Mouse (Mus musculus): ENCODE data around the gene Htr1d. TPM values are rescaled to one million over a fixed set of nuclear protein-coding genes. Genes with fewer than 3 reads are reported as not detected.

The Htr1d gene
- total RNA-seq, 2 experiments from 2014 or later: not detected

DNA sequence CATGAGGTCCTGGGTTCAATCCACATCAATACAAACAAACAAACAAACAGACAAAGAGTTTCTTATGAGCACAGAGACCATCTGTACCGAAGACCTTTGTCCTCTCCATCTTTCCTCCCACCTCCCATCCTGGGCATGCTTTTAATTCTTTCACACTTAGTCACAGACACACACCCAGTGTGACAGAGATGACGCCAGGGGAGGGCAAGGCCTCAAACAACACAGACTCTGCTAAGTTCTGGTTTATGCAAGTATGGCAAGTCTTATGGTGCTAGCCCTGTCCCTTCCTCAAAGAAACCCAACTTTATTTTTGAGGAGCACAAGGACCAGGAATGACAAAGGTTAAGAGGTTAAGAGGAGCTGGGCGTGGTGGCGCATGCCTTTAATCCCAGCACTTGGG, 26.9 kb downstream of the Htr1d start:
- intact Hi-C loops (cut with DNase I): loop anchor here (5.0 kb wide), 1 partner anchor 83 kb away; no protein-coding TSS in a partner anchor
- DNase-seq: no peak

DNA sequence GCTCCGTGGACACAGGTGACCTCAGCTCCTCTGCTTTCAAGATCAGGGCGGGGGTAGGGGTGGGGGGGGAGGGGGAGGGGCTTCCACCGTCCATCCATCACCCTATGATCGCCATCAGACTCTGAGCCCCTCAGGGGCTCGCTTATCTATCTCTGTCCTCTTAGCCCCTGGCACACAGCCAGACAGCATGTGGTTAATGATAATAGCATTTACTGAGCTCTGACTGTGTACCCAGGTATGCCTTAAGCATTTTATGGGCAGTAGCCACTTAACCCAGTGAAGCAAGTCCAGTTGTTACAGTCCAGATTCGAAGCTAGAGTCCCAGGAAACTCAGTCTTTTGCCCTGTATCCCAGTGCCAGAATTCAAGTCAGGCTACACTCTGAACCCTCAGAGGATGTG, 28.2 kb downstream of the Htr1d start:
- DNase-seq: no peak
- intact Hi-C loops (cut with DNase I): loop anchor here (5.0 kb wide), 1 partner anchor 84 kb away; no protein-coding TSS in a partner anchor

DNA sequence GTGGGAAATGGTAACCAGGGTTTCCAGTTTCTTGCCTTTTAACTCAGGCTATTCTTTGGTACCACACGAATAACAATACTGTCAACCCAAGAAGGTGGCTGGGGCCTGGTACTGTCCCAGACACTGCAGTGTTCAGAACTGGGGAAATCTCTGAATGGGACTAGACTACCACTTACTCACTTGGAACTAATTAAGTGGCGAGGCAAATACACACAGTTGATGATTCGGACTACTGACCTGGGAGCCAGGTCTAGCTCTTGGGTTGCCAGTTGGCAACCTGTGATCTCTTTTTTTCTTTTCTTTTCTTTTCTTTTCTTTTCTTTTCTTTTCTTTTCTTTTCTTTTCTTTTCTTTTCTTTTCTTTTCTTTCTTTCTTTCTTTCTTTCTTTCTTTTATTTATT, 29.0 kb downstream of the Htr1d start:
- DNase-seq: no peak
- intact Hi-C loops (cut with DNase I): loop anchor here (5.0 kb wide), 1 partner anchor 85 kb away; no protein-coding TSS in a partner anchor

GRCm38 (mm10) chr4:136452792-136453191, 29.5 kb downstream of the Htr1d start:
- intact Hi-C loops (cut with DNase I): loop anchor here (5.0 kb wide), 1 partner anchor 85 kb away; no protein-coding TSS in a partner anchor

GRCm38 (mm10) chr4:136454850-136455260, 31.5 kb downstream of the Htr1d start:
- DNase-seq: peak; percentile 81 to 92
- intact Hi-C loops (cut with DNase I): loop anchor here (1.0 to 5.0 kb wide), 4 partner anchors 71 to 166 kb away; partner anchors contain the start of gene Kdm1a

More at GRCm38 (mm10) chr4:136452792-136453191, 29.5 kb downstream of the Htr1d start:
- DNase-seq: no peak

DNA sequence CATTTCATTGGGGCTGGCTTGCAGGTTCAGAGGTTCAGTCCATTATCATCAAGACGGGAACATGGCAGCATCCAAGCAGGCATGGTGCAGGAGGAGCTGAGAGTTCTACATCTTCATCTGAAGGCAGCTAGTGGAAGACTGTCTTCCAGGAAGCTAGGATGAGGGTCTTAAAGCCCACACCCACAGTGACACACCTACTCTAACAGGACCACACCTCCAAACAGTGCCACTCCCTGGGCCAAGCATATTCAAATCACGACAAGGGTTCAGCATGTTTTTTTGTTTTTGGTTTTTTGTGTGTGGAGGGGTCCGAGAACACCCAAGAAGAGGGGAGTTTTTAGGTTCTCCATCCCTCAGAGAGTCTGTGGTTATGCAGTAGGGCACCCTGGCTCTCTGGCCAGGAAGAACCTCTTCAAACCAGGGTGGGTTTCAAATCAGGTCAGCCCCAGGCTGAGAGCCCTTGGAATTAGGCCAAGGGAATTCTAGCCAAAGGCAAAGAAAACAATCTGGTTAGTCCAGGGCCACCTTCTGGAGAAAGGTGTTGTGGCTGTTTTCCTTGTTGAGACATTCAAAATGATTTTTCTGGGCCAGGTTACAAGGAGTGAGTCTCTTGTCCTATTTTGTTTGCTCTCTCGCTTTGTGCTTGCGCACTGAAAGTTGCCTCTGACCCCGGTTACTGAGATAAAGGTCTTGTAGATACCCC, 33.3 kb downstream of the Htr1d start:
- intact Hi-C loops (cut with DNase I): loop anchor here (5.0 kb wide), 1 partner anchor 146 kb away; the partner anchor contains the start of gene Kdm1a
- no peak for DNase-seq

DNA sequence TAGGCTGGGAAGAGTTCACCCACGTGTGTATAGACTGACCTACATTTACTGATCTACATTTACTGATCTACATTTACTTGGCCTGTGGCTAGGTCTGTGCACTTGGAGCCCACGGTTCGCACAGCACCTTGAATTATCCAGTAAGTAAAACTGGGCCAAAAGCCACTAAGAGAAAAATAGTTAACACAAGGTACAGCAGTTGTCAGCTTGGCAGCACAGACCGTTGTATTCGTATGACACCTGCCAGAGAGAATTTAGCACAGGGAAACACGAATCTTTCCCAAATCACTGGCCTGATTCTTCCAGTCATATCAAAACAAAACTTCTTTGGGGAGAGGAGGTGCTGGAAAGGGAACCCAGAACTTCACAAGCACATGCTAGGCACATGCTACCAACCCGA, 35.0 kb downstream of the Htr1d start:
- intact Hi-C loops (cut with DNase I): loop anchor here (5.0 kb wide), 1 partner anchor 144 kb away; the partner anchor contains the start of gene Kdm1a
- DNase-seq: no peak

- no peak for DNase-seq
Observed at GRCm38 (mm10) chr4:136459210-136459609, 35.9 kb downstream of the Htr1d start.

GRCm38 (mm10) chr4:136461206-136461605, 37.9 kb downstream of the Htr1d start:
- intact Hi-C loops (cut with DNase I): no loop called here
- DNase-seq: no peak

More at GRCm38 (mm10) chr4:136459210-136459609, 35.9 kb downstream of the Htr1d start:
- intact Hi-C loops (cut with DNase I): loop anchor here (5.0 kb wide), 1 partner anchor 143 kb away; the partner anchor contains the start of gene Kdm1a

DNA sequence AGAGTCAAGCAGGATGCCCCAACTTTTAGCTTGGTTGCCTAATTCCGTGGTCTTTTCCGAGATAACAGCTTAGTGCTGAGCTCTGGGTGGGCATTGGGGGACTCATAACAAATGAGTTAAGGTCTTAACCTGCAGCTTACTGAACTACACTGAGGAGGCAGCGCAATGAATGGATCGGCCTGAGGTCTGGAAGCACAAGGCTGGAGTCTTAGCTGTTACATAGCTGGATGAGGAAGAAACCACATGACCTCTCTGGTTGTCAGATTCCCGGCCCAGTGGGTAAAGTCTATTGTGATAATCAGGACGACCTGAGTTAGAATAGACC, 38.4 kb downstream of the Htr1d start:
- intact Hi-C loops (cut with DNase I): no loop called here
- no peak for DNase-seq

- peak; percentile 88 for DNase-seq
- intact Hi-C loops (cut with DNase I): no loop called here
Observed at GRCm38 (mm10) chr4:136462086-136462838, 38.9 kb downstream of the Htr1d start, which contains the start of gene 6030445D17Rik. Gene 6030445D17Rik, plus strand, starts transcription at chr4:136462250.

DNA sequence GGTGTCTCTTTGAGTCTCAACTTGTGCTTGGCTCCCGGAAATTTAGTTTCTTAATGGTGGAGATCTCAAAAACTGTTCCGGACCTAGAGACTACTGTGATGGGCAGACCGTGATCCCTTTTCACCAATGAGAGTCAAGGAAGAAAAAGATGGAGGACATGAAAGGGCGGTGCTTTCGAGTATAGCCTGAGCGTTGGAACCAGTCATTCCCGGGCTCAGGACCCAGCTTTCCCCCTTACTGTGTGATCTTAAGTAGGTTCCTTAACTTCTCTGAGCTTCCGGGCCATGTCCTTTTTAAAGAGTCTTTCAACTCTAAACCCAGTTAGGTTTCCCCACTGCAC, 39.5 kb downstream of the Htr1d start:
- intact Hi-C loops (cut with DNase I): no loop called here
- DNase-seq: peak; percentile 24 to 34

DNA sequence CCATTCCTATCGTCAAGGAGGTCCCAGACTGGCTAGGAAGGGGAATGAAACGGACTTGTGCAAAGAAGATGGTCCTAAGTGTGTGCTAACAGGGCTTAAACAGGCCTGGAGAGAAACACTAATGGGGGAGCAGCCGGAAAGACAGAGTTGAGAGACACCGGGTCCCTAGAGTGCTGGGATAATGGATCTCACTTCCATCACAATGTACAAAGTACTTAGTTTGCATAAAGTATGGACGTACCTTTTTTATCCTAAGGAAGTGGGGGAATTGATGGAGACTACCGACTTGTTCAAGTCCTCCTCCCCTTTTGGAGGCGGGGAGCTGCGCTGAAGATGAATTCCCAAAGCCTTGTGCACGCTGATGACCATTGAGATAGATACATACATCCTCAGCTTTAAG, 40.1 kb downstream of the Htr1d start:
- intact Hi-C loops (cut with DNase I): no loop called here

GRCm38 (mm10) chr4:136466226-136466625, 42.9 kb downstream of the Htr1d start:
- DNase-seq: peak; percentile 34 to 54
- intact Hi-C loops (cut with DNase I): no loop called here

More for the DNA sequence above, 40.1 kb downstream of the Htr1d start:
- DNase-seq: no peak

DNA sequence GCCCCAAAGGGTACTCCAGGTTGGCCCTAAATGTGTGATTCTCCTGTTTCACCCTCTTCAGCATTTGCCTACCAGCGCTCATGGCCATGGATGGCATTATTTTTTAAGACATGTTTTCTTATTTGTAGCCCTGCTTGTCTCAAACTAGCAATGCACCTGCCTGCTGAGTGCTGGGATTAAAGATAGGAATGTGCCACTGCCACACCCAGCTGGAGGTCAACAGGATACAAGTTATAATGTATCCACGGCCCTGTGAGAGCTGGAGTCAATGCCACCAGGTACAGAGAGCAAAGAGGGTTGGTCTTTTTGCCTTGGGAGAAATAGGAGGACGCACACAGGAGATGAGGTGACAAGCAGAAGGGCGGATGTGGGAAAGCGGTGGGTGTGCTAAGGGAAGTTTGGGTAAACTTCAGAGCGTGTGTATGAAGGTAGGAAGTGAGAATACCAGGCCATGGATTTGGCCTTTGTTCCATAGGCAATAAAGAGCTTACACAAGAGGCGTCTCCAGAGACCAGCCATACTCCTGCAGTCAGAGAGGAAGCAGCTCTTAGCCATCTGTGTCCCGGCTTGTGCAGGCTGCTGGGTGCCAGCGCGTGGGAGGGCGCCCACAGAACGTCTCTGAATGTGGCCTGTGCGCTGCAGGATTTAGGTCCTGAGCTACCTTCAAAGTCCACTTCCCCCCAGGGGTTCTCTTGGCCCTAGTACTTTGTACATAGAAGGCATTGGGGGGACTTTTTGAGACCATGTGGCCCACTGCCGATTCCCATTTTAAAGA, 45.4 kb downstream of the Htr1d start:
- peak in 1 of 2 experiments; percentile 30 for DNase-seq
- intact Hi-C loops (cut with DNase I): no loop called here

DNA sequence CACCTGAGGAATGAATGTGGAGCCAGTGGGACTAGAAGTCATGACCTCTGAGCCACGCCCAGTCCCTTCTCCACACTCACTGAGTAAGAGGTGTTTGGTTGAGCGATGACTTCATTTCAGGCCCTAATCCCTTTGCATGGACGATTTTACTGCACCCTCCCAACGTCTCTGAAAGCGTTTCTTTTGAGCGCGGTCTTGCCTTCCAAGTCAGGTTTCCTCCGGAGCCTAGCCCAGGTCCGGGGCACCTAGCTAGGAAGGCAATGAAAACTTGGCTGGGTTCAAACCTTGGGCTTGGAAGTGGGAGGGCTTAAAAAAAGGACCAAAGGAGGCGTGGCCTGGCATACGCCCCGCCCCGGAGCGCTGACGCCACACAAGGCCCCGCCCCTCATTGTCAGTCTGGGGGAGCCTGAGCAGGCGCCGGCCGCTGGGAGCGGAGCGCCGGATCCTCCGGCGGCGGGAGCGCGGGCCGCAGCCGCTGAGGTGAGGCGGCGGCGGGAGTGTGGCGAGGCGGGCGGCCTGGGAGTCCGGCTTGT, 46.1 kb downstream of the Htr1d start, which contains the start of gene Luzp1:
Luzp1 (plus strand) TSS at position 391 of the 533 bp plus-strand sequence.
- intact Hi-C loops (cut with DNase I): no loop called here
- peak; percentile 96 for DNase-seq

- intact Hi-C loops (cut with DNase I): no loop called here
- peak in 1 of 2 experiments; percentile 73 for DNase-seq
Observed at GRCm38 (mm10) chr4:136469941-136470346, 46.6 kb downstream of the Htr1d start.

DNA sequence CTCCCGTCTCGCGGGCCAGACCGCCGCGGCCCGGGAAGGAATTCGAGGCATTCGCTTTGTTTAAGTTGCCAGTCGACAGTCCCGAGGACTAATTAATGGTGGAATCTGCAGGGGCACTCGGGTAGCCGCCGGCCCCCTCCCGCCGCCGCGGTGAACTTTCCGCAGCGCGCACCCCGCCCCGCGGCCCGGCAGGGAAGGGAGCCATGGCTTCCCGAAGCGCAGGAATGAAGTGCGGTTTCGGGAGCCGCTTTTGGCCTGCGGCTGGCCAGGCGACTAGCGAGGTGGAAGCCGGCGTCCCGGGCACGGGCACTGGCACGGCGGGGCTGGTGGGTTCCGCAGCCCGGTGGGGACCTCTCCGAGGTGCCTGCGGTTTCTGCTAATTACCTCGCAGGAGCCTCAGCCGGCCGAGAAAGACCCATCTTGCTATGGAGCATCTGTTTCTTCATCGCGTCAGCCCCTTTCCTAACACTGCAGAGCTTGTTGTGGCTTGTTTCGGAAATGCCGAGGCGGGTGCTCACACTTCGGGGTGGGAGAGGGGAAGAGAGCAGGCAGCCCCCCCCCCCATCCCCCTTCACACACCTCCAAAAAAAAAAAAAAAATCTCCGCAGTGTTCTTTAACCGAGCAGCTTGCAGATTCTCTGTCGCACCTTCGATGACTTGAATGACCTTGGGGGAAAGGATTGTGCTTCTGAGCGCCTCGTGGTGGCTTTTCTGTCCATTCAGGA, 47.2 kb downstream of the Htr1d start:
- intact Hi-C loops (cut with DNase I): no loop called here
- DNase-seq: peak; percentile 62 to 64

DNA sequence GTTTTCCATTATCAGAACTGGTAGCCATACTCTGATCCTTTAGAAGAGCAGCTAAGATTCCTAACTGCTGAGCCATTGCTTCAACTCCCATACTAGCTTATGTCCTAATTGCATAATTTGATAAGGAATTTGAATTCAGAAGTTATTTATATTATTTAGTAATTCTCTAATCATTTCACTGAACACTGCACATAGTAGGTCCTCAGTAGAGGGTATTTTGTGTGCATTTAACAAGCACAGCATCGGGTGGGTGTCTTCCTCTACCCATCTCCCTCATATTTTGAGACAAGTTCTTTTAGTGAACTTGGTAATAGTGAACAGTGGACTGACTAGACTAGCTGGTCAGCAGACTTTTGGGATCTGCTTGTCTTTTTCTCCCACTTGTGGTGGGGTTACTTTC, 53.4 kb downstream of the Htr1d start:
- intact Hi-C loops (cut with DNase I): no loop called here

More for the DNA sequence above, 53.4 kb downstream of the Htr1d start:
- DNase-seq: no peak

All from heart, postnatal 14 days (tissue).